Mouse (Mus musculus): ENCODE data around the gene Rps17. TPM values are rescaled to one million over a fixed set of nuclear protein-coding genes. Genes with fewer than 3 reads are reported as not detected.
A peak's percentile ranks its signal among the peaks of the same experiment; 100 is the strongest.

The Rps17 gene
- total and polyA plus RNA-seq, 2 experiments from 2014 or later: 706 to 883 TPM

GRCm38 (mm10) chr7:81303682-81304081 is 41.4 kb downstream of the Rps17 start:
- Histone ChIP-seq H3K36me3 (ENCODE audit: insufficient read depth) (no peaks in the 10 kb centered on the region), H3K4me3 (ENCODE audit: low read depth, low read length) (no peak overlapping the region), H3K4me2 (ENCODE audit: low read depth) (no peak overlapping the region), H3K4me1 (ENCODE audit: insufficient read depth) (no peaks in the 10 kb centered on the region), H3K9ac (no peak overlapping the region), H3K27me3 (ENCODE audit: insufficient read depth, low read length) (no peaks in the 10 kb centered on the region), H3K27ac (ENCODE audit: low read depth, low read length) (no peak overlapping the region), H3K9me3 (ENCODE audit: low read length) (no peaks in the 10 kb centered on the region)
- no peak for DNase-seq
- peak; percentile 24 for TF ChIP-seq CTCF (IDR thresholded peaks at IDR 0.05; ENCODE audit: low read depth)
- WGBS: 100% methylated on average over 2 of the region's 2 CpGs
- ATAC-seq: no peak

DNA sequence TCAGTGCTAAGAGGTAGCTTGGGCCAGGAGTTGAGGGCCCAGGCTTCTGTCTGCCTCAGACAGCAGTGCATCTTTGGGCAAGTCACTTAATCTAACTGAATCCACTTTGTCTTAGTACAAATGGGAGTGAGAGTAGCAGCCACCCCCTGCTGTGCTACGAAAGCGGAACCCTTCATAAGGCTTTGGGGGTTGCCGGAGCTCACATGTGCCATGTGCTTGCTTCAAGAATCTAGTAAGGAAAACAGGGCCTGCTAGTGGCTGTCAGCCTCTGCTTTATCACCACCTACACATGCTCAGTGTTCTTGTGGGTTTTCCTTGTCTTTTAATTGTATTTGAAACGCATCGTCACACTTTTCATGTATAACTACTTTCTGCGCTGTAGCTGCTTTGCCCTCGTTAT is 43.7 kb downstream of the Rps17 start:
- H3K27me3 ChIP-seq (ENCODE audit: insufficient read depth, low read length): no peaks in the 10 kb centered on the region
- H3K4me2 ChIP-seq (ENCODE audit: low read depth): no peak overlapping the region
- no peak overlapping the region for H3K27ac ChIP-seq (ENCODE audit: low read depth, low read length)
- no peaks in the 10 kb centered on the region for H3K9me3 ChIP-seq (ENCODE audit: low read length)
- H3K36me3 ChIP-seq (ENCODE audit: insufficient read depth): no peaks in the 10 kb centered on the region
- no peak overlapping the region for H3K9ac ChIP-seq
- H3K4me3 ChIP-seq (ENCODE audit: low read depth, low read length): no peak overlapping the region
- no peaks in the 10 kb centered on the region for H3K4me1 ChIP-seq (ENCODE audit: insufficient read depth)
- ATAC-seq: no peak
- WGBS: 42% methylated on average over 7 of the region's 7 CpGs
- no peak for DNase-seq
- TF ChIP-seq CTCF (IDR thresholded peaks at IDR 0.05; ENCODE audit: low read depth): no peak

DNA sequence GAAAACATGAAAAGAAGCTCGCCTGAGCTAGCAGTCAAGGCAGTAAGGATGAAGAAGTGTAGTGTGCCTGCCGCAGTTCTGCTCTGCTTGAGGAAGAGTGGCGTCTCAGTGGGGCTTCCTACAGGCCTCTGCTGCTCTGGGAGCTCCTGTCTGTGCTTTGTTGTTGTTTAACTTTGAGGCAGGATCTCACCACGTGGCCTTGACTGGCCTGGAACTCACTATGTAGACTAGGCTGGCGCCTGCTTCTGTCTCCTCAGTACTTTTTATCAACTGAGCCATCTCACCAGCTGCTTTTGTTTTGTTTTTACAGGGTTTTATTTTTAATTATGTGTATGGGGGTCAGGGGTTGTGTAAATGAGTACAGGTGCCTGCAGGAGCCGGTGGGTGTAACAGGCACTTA is 46.8 kb downstream of the Rps17 start:
- H3K27ac ChIP-seq (ENCODE audit: low read depth, low read length): no peak overlapping the region
- H3K4me2 ChIP-seq (ENCODE audit: low read depth): no peak overlapping the region
- H3K27me3 ChIP-seq (ENCODE audit: insufficient read depth, low read length): no peaks in the 10 kb centered on the region
- no peak overlapping the region for H3K9ac ChIP-seq
- WGBS: 46% methylated on average over 6 of the region's 6 CpGs
- ATAC-seq: no peak
- H3K9me3 ChIP-seq (ENCODE audit: low read length): no peaks in the 10 kb centered on the region
- TF ChIP-seq CTCF (IDR thresholded peaks at IDR 0.05; ENCODE audit: low read depth): no peak
- no peaks in the 10 kb centered on the region for H3K4me1 ChIP-seq (ENCODE audit: insufficient read depth)
- no peak for DNase-seq
- no peak overlapping the region for H3K4me3 ChIP-seq (ENCODE audit: low read depth, low read length)
- H3K36me3 ChIP-seq (ENCODE audit: insufficient read depth): no peaks in the 10 kb centered on the region

DNA sequence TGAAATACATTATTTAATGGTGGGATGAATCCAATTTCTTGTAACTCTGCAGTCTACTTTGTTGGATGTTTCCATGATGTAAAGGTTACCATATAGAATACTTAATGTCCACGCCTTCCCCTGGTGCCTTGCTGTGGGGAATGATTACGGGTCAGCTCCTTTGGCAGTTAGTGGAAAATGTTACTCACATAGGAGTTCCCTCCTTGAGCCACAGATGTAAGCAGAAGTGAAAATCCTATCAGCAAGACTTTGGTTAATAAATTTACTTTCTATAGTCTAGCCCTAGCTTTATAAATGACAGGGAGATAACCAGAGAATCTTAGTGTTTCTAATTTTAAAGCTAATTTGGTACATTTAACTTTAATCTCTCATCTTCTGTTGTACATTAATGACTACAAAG is 49.9 kb downstream of the Rps17 start:
- H3K36me3 ChIP-seq (ENCODE audit: insufficient read depth): no peaks in the 10 kb centered on the region
- H3K4me3 ChIP-seq (ENCODE audit: low read depth, low read length): no peak overlapping the region
- 90% methylated on average over 2 of the region's 2 CpGs for WGBS
- no peak overlapping the region for H3K4me2 ChIP-seq (ENCODE audit: low read depth)
- H3K9me3 ChIP-seq (ENCODE audit: low read length): no peaks in the 10 kb centered on the region
- no peak overlapping the region for H3K27ac ChIP-seq (ENCODE audit: low read depth, low read length)
- ATAC-seq (no peak), DNase-seq (no peak)
- TF ChIP-seq CTCF (IDR thresholded peaks at IDR 0.05; ENCODE audit: low read depth): no peak
- H3K9ac ChIP-seq: no peak overlapping the region
- no peaks in the 10 kb centered on the region for H3K4me1 ChIP-seq (ENCODE audit: insufficient read depth)
- H3K27me3 ChIP-seq (ENCODE audit: insufficient read depth, low read length): no peaks in the 10 kb centered on the region

Other genes starting within 250 kb of the Rps17 start
- gene Slc28a1, start 230.5 kb downstream of the Rps17 start, total RNA-seq (2014; rRNA removed): 0.48 TPM in 1 of 2 replicates, not detected in the other
- gene Slc28a1, start 230.5 kb downstream of the Rps17 start, polyA plus RNA-seq (2015; fragmentation: Nextera tagmentation; extraction: Ambion mirVana): 0.12 TPM in 1 of 2 replicates, not detected in the other
- gene Pde8a, start 131.7 kb downstream of the Rps17 start, total RNA-seq (2014; rRNA removed): 2.3 and 2.7 TPM in 2 replicates
- gene Pde8a, start 131.7 kb downstream of the Rps17 start, polyA plus RNA-seq (2015; fragmentation: Nextera tagmentation; extraction: Ambion mirVana): 1.0 and 1.1 TPM in 2 replicates
- 5.2 and 6.7 TPM in 2 replicates for gene Cpeb1, start 110.2 kb upstream of the Rps17 start, total RNA-seq (2014; rRNA removed)
- 2.2 and 5.1 TPM in 2 replicates for gene Cpeb1, start 110.2 kb upstream of the Rps17 start, polyA plus RNA-seq (2015; fragmentation: Nextera tagmentation; extraction: Ambion mirVana)
- 165 and 180 TPM in 2 replicates for gene Ap3b2, start 148.7 kb upstream of the Rps17 start, total RNA-seq (2014; rRNA removed)
- 94.9 and 107 TPM in 2 replicates for gene Ap3b2, start 148.7 kb upstream of the Rps17 start, polyA plus RNA-seq (2015; fragmentation: Nextera tagmentation; extraction: Ambion mirVana)
- not detected in 2 replicates for gene BC048679, start 153.0 kb upstream of the Rps17 start, total RNA-seq (2014; rRNA removed)
- gene BC048679, start 153.0 kb upstream of the Rps17 start, polyA plus RNA-seq (2015; fragmentation: Nextera tagmentation; extraction: Ambion mirVana): not detected in 2 replicates
- 0.15 and 0.48 TPM in 2 replicates for gene Fsd2, start 221.7 kb upstream of the Rps17 start, total RNA-seq (2014; rRNA removed)
- gene Fsd2, start 221.7 kb upstream of the Rps17 start, polyA plus RNA-seq (2015; fragmentation: Nextera tagmentation; extraction: Ambion mirVana): 0.16 and 0.31 TPM in 2 replicates
- gene Whamm, start 226.0 kb upstream of the Rps17 start, total RNA-seq (2014; rRNA removed): 7.1 and 8.7 TPM in 2 replicates
- 4.2 and 5.4 TPM in 2 replicates for gene Whamm, start 226.0 kb upstream of the Rps17 start, polyA plus RNA-seq (2015; fragmentation: Nextera tagmentation; extraction: Ambion mirVana)

All from forebrain, postnatal 0 days (tissue).